Mouse (Mus musculus) central nervous system, embryonic 14 days (tissue): ENCODE measurements around the gene Olfr470. TPM values are rescaled to one million over a fixed set of nuclear protein-coding genes. Genes with fewer than 3 reads are reported as not detected.

ENCODE experiments used
- polyA plus RNA-seq: library from polyadenylated mRNA; depleted of rRNA; stranded (reverse); fragments of >200 nt; gene quantifications from 2 replicates; pipeline ENCODE4 v1.2.3, GENCODE M21; 2012; rRNA removed

Olfr470 gene
- not detected in 2 replicates for polyA plus RNA-seq

GRCm38 (mm10) chr7:107847390-107847789 is at the start of gene Olfr470:
Gene Olfr470 (minus strand): TSS chr7:107847490.

GRCm38 (mm10) chr7:107825441-107825840 is 21.8 kb downstream of the Olfr470 start, which contains the start of gene Olfr469:
Gene Olfr469 (minus strand): TSS chr7:107825541.

GRCm38 (mm10) chr7:107811963-107812362 is 35.3 kb downstream of the Olfr470 start, which contains the start of gene Olfr467:
Gene Olfr467 (plus strand): TSS chr7:107812263.

GRCm38 (mm10) chr7:107801108-107801507 is 46.2 kb downstream of the Olfr470 start, which contains the start of gene Ovch2:
Gene Ovch2 (minus strand): TSS chr7:107801208.

Other genes with a start within 250 kb of the Olfr470 start
- gene 5330417H12Rik, start 222.3 kb downstream of the Olfr470 start, polyA plus RNA-seq = not detected in 2 replicates
- 0.09 and 0.11 TPM in 2 replicates for gene Cyb5r2, start 89.5 kb downstream of the Olfr470 start, polyA plus RNA-seq
- not detected in 2 replicates for gene Ovch2, start 46.3 kb downstream of the Olfr470 start, polyA plus RNA-seq
- not detected in 2 replicates for gene Olfr467, start 35.2 kb downstream of the Olfr470 start, polyA plus RNA-seq
- gene Olfr469, start 21.9 kb downstream of the Olfr470 start, polyA plus RNA-seq = not detected in 2 replicates
- gene Olfr472, start 50.4 kb upstream of the Olfr470 start, polyA plus RNA-seq = not detected in 2 replicates
- not detected in 2 replicates for gene Olfr473, start 83.0 kb upstream of the Olfr470 start, polyA plus RNA-seq
- not detected in 2 replicates for gene Olfr474, start 107.2 kb upstream of the Olfr470 start, polyA plus RNA-seq
- not detected in 2 replicates for gene Olfr476, start 117.3 kb upstream of the Olfr470 start, polyA plus RNA-seq
- gene Olfr477, start 139.2 kb upstream of the Olfr470 start, polyA plus RNA-seq = not detected in 2 replicates
- gene Olfr478, start 186.5 kb upstream of the Olfr470 start, polyA plus RNA-seq = not detected in 2 replicates
- gene Olfr479, start 203.2 kb upstream of the Olfr470 start, polyA plus RNA-seq = not detected in 2 replicates
- not detected in 2 replicates for gene Olfr480, start 219.9 kb upstream of the Olfr470 start, polyA plus RNA-seq
- not detected in 2 replicates for gene Olfr481, start 232.4 kb upstream of the Olfr470 start, polyA plus RNA-seq